Mouse (Mus musculus): ENCODE results near the gene Inka2.
A peak's percentile ranks its signal among the peaks of the same experiment; 100 is the strongest.

DNA sequence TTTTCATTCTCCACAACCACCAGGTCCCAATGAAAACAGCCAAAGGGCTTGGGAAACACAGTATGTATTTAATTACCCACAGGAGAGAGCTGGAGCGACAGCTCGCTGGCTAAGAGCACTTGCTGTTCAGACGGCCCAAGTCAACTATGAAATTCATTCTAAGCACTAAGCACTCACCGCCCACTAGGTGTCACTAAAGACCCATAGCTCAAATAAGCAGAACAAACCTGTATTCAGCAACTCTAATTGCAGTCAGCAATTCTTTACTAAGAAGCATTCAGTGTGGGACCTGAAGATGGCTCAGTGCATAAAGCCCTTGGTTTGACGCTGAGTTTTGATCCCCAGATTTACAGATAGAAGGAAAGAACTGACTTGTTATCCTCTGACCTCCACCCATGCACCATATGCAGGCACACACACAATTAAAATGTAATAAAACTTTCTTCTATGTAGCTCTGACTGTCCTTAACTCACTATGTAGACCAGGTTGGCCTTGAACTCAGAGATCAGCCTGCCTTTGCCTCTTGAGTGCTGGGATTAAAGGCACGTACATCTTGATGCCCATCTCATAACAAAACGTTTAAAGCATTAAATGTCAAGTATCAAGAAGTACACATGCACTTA is 29.7 kb upstream of the Inka2 start:
- TF ChIP-seq POLR2AphosphoS5 (IDR thresholded peaks at IDR 0.05; ENCODE audit: insufficient replicate concordance, low read depth, low read length) = no peak
- peak; percentile 87 for TF ChIP-seq CTCF (IDR thresholded peaks at IDR 0.05; ENCODE audit: low read depth, low read length)
- TF ChIP-seq TAL1 (conservative IDR thresholded peaks at IDR 0.05; ENCODE audit: low read depth, low read length) = no peak
- TF ChIP-seq GATA2 (IDR thresholded peaks at IDR 0.05; ENCODE audit: borderline replicate concordance, low read depth, low read length) = no peak
- no peak for TF ChIP-seq GATA1 (IDR thresholded peaks at IDR 0.05; ENCODE audit: borderline replicate concordance, low read length)

Data from G1E (cell line).